Mouse (Mus musculus) retina, postnatal 7 days (tissue): Measurements from ENCODE around the gene Rnf141.

Experiments used
- DNase-seq: peaks from one replicate; pipeline ENCODE4 v3.0.0-alpha.2; 2012; ENCODE audit warnings: low read depth, low spot score

Gene Rnf141

GRCm38 (mm10) chr7:110843916-110844874, at the start of gene Rnf141:
Gene Rnf141, minus strand, starts transcription at chr7:110844457.
- peak; percentile 82 for DNase-seq

- DNase-seq: no peak
Observed at GRCm38 (mm10) chr7:110891501-110891986, 47.3 kb upstream of the Rnf141 start.

GRCm38 (mm10) chr7:110881746-110882333, 37.6 kb upstream of the Rnf141 start:
- DNase-seq: no peak

GRCm38 (mm10) chr7:110878028-110878427, 33.8 kb upstream of the Rnf141 start:
- no peak for DNase-seq

GRCm38 (mm10) chr7:110876965-110877364, 32.7 kb upstream of the Rnf141 start:
- no peak for DNase-seq

GRCm38 (mm10) chr7:110868807-110869206, 24.6 kb upstream of the Rnf141 start:
- peak; percentile 59 for DNase-seq

- no peak for DNase-seq
Observed at GRCm38 (mm10) chr7:110867116-110867515, 22.9 kb upstream of the Rnf141 start.

GRCm38 (mm10) chr7:110866021-110866420, 21.8 kb upstream of the Rnf141 start:
- no peak for DNase-seq

GRCm38 (mm10) chr7:110865570-110865969, 21.3 kb upstream of the Rnf141 start:
- no peak for DNase-seq

GRCm38 (mm10) chr7:110865038-110865437, 20.8 kb upstream of the Rnf141 start:
- peak; percentile 21 for DNase-seq

- no peak for DNase-seq
Observed at GRCm38 (mm10) chr7:110862751-110863289, 18.6 kb upstream of the Rnf141 start, which contains the start of gene Lyve1. Gene Lyve1, minus strand, starts transcription at chr7:110863239.

- no peak for DNase-seq
Observed at GRCm38 (mm10) chr7:110860129-110860528, 15.9 kb upstream of the Rnf141 start.

- no peak for DNase-seq
Observed at GRCm38 (mm10) chr7:110855604-110856003, 11.3 kb upstream of the Rnf141 start.

- no peak for DNase-seq
Observed at GRCm38 (mm10) chr7:110854927-110855546, 10.8 kb upstream of the Rnf141 start.

- DNase-seq: no peak
Observed at GRCm38 (mm10) chr7:110854519-110854918, 10.3 kb upstream of the Rnf141 start.

- DNase-seq: no peak
Observed at GRCm38 (mm10) chr7:110853611-110854010, 9.4 kb upstream of the Rnf141 start.

GRCm38 (mm10) chr7:110851541-110852203, 7.4 kb upstream of the Rnf141 start:
- DNase-seq: no peak

GRCm38 (mm10) chr7:110848371-110848770, 4.1 kb upstream of the Rnf141 start:
- DNase-seq: no peak

GRCm38 (mm10) chr7:110847321-110847720, 3.1 kb upstream of the Rnf141 start:
- DNase-seq: no peak

- no peak for DNase-seq
Observed at GRCm38 (mm10) chr7:110840332-110840731, 3.9 kb downstream of the Rnf141 start.

- no peak for DNase-seq
Observed at GRCm38 (mm10) chr7:110834522-110834921, 9.7 kb downstream of the Rnf141 start.
